Mouse (Mus musculus): ENCODE data around the gene Ptp4a2.
"Not testable (repeated sequence)": the region's sequence is repeated elsewhere in the genome, so short reads cannot be mapped to it uniquely, and the experiment has no call there.

Gene Ptp4a2

DNA sequence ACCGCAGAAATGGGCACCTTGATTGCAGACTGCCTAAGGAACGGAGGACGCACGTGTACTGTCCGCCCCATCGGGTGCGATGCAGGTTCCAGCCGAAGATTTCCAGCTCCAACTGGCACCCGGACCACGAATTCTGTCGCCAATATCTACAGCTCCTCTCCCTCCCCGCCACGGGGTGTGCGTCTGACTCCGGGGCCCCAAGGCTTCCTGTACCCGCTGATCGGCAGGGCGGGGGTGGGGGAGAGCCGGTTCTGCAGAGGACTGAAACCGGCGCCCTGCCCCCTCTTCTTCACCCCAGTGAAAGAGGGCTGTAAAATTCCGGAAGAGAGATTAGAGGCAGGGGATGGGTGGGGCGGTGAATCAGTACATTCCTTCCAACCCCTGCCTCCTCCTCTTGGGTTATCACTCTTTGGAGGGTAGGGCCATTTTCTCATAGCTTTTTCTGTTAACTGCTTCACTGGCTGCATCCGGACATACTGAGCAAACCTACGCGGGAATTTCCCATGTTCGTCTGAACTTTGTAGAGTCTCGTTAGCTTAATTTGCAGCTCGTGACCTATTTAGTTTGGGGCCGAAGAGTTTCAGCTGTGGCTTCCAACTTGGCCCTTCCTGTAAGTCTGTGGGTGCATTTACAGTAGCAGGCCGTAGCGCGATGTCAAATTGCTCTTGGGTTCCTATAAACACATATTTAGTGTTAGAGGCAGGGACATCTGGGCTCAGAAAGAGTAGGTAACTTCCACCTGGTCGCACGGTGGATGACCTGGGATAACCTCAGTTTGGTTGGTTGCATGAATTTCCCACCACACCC lies at the start of gene Ptp4a2:
TSS of gene Ptp4a2 (plus strand) at position 422 of the 807 bp plus-strand sequence.
- peak; percentile 45 for DNase-seq (ENCODE audit: low spot score)

DNA sequence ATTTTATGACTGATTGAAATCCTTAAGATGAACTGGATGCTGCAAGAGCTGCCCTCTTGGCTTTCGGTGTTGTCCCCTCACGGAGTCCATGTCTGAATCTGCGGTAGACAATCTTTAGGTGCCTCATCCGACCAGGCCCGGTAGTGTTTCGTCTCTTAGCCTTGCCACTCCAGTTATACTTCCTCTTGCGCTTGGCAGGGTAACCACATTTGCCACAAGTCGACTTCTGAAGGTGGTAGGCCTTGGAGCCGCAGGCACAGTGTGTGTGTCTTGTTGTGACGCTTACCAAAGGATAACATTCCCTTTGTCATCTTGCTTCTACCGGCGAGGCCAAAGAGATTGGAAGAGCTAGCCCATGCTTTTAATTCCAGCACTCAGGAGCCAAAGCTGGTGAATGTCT lies 49.4 kb upstream of the Ptp4a2 start:
- DNase-seq (ENCODE audit: low spot score) = no peak

GRCm38 (mm10) chr4:129762496-129762895 lies 48.5 kb upstream of the Ptp4a2 start:
- DNase-seq (ENCODE audit: low spot score) = not testable (repeated sequence)

GRCm38 (mm10) chr4:129765351-129765750 lies 45.7 kb upstream of the Ptp4a2 start:
- no peak for DNase-seq (ENCODE audit: low spot score)

GRCm38 (mm10) chr4:129767782-129768181 lies 43.2 kb upstream of the Ptp4a2 start:
- DNase-seq (ENCODE audit: low spot score) = no peak

DNA sequence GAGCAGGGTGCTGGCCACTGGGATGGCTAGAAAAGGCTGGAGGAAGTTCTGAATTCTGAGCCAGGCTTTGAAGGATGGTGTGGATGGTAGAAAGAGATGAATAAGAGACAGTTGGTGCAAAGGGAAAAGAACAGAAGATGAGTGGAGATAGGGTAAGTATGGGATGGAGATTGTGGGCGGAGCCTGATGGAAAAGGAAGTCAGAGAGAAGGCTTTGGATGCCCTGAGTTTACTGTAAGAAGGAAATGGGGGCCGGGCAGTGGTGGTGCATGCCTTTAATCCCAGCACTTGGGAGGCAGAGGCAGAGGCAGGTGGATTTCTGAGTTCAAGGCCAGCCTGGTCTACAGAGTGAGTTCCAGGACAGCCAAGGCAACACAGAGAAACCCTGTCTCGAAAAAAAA lies 42.3 kb upstream of the Ptp4a2 start:
- DNase-seq (ENCODE audit: low spot score) = not testable (repeated sequence)

GRCm38 (mm10) chr4:129770600-129770999 lies 40.4 kb upstream of the Ptp4a2 start:
- DNase-seq (ENCODE audit: low spot score) = no peak

DNA sequence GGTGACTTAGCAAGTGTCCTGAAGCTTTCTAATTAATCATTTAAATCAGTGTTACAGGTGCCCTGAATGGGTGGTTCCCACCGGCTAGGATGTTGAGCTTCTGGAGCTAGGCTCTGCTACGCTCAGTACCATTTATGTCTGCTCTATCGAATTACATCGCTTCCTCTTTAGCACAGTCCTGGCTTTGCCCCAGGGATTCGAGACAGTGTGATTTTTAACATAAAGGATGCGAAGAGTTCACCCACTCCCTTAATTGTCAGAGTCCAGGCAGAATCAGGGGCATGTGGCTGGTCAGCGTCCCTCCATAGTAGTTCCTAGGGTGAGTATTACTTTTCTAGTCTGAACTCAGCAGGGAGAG lies 39.7 kb upstream of the Ptp4a2 start:
- DNase-seq (ENCODE audit: low spot score) = no peak

DNA sequence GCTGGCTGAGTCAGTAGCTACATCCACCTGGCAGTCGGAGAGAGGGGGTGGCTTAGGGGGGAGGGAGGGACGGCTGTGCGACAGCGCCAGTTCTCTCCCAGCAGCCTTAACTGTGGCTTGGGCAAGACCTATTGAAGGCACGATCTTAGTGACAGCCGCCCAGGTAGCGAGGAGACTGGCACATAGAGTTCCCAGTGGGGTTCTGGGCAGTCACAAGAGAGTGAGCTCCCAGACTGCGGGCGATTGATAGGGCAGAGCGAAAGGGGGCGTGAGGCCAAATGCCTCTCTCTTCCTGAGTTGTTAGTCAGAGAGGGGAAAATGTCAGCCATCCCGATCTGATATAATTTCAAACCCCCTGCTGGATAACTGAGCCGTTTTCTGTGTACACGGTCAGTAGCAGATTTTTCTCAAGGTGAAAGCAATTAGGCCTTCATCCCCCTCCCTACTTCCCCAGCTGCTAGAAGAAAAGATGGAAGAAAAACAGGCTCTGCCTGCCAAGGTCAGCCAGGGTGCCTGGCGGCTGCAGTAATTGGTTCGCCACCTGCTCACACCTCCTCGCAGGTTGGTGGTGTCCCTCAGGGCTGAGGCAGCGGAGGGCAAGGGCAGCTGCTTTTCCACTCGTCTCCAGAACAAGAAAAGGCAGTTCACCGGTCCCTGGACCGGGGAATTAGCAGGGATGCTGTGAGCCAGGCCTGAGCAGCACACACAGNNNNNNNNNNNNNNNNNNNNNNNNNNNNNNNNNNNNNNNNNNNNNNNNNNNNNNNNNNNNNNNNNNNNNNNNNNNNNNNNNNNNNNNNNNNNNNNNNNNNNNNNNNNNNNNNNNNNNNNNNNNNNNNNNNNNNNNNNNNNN lies 39.1 kb upstream of the Ptp4a2 start:
- DNase-seq (ENCODE audit: low spot score) = peak; percentile 44

GRCm38 (mm10) chr4:129781881-129782675 lies 28.9 kb upstream of the Ptp4a2 start:
- no peak for DNase-seq (ENCODE audit: low spot score)

- DNase-seq (ENCODE audit: low spot score) = no peak
These were observed 28.1 kb upstream of the Ptp4a2 start for GRCm38 (mm10) chr4:129782857-129783331.

- no peak for DNase-seq (ENCODE audit: low spot score)
These were observed 27.5 kb upstream of the Ptp4a2 start for GRCm38 (mm10) chr4:129783506-129783905.

GRCm38 (mm10) chr4:129785178-129785577 lies 25.8 kb upstream of the Ptp4a2 start:
- peak; percentile 97 for DNase-seq (ENCODE audit: low spot score)

- DNase-seq (ENCODE audit: low spot score) = no peak
These were observed 22.3 kb upstream of the Ptp4a2 start for GRCm38 (mm10) chr4:129788693-129789092.

GRCm38 (mm10) chr4:129789635-129790034 lies 21.4 kb upstream of the Ptp4a2 start:
- no peak for DNase-seq (ENCODE audit: low spot score)

GRCm38 (mm10) chr4:129790475-129790874 lies 20.5 kb upstream of the Ptp4a2 start:
- no peak for DNase-seq (ENCODE audit: low spot score)

DNA sequence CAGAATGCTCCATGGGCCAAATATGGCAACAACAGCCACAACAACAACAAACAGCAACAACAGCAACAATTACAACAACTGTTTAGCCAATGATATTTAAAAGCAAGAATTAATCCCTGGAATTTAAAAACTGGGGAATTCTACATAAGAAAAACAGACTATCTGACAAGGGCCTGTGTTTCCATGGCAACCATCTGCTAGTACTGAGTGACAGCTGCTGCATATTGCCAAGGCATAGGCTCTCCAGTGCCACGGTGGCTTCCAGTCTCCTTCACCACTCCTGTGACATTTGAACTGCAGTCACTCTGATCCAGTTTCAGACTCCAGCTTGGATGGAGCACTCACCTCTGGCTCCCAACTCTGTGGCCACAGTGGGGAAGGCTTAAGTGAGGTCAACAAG lies 19.6 kb upstream of the Ptp4a2 start:
- peak; percentile 18 for DNase-seq (ENCODE audit: low spot score)

DNA sequence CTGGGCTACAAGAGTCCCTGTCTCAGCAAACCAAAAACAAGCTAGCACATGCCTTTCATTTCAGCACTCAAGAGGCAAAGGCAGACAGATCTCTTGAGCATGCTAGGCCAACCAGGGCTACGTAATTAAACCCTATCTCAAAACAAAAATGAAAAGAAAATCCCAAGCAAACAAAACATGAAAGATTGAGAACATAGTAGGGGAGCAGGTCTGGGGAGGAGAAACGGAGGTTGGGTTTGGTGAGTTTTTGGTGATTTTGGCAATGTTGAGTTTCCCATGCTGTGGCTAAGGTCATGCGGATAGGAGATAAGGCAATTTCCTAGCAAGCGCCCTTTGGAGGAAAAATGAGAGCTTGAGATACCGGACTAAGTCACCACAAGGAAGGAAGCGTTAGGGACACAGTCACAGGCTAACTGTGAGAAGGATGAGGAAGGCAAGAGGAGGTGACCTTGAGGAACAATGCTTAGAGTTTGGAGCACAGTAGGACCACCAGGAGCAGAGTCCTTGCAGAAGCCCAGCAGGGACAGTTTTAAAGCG lies 18.3 kb upstream of the Ptp4a2 start:
- DNase-seq (ENCODE audit: low spot score) = no peak

GRCm38 (mm10) chr4:129793713-129794329 lies 17.2 kb upstream of the Ptp4a2 start:
- DNase-seq (ENCODE audit: low spot score) = no peak

DNA sequence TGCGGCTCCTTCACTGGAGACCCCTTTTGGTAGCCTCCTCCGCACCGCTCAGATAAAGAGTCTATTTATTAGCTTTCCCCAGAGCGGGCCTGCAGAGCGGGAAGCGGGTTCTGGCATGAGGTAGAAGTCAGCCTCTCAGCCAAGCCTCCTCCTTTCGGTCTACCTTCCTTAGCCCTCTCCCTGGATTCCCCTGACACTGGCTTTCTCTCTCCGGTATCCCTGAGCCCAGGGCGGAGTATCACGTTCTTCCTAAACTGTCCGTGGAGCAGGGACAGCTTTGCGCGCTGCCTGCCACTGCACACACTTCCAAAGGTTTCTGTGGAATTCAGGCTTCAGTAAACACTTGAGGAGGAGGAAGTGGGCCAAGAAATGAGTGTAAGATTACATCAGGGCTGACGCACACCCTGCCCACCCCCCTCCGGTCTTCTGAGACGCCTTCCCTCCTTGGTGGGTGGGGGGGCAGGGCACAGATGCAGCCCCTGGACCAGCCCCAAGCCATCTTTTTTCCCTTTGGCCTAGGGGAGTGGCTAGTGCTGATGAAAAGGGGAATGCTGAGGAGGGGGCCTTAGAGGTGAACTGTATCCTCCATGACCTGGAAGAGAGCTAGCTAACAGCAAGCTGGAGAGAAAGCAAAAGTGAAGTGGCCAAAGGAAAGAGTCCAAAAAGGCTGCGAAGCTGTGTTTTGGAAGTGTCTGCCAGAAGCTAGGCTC lies 15.7 kb upstream of the Ptp4a2 start:
- peak; percentile 53 for DNase-seq (ENCODE audit: low spot score)

- DNase-seq (ENCODE audit: low spot score) = no peak
These were observed 15.2 kb upstream of the Ptp4a2 start for GRCm38 (mm10) chr4:129795861-129796260.

Data from retina, embryonic 14.5 days (tissue).